Mouse (Mus musculus) kidney, postnatal 36 days (tissue): ENCODE results near the gene Sorbs2.

ENCODE experiments used
- DNase-seq, 2 experiments: peaks; one replicate each; pipeline ENCODE4 v3.0.0; 2021 to 2022; ENCODE audit warnings: mixed read lengths in 2 of 2

Sorbs2 gene

GRCm38 (mm10) chr8:45507634-45508321 lies at the start of gene Sorbs2:
Gene Sorbs2 (plus strand): TSS chr8:45507788.
- DNase-seq: no peak

DNA sequence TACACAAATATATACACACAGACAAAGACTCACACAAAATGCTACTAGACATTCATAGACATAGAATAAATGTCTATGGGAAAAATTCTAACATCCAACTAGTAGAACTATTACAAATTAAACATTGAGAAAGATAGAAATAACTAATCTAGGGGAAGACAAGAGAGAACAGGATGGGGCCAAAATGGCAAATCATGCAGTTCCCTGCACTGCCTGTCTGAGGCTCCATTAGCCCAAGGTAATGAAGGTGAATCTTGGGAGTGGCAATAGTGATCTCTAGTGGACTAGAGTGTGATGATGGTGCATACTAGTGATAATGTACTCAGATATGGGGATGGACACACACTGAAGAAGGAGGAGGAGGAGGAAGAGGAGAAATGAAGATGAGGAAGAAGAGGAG lies 49.7 kb upstream of the Sorbs2 start:
- DNase-seq: no peak

DNA sequence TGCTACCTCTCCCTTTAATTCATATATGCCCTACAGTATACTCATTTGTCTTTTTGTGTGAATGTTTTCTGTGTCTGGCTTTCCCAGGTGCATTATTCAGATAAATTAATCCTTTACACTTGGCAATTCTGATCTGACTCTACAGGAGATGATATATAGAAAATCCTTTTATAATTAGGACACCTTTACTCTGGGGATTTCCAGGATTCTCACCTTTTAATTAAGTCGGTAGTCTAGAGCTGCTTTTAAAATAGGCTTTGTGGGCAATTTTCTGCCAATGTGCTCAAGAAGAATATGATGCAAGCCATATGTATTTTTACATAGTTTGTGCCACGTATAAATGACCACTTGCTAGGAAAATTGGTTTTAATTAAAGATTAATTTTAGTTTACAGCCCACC lies 38.6 kb upstream of the Sorbs2 start:
- DNase-seq: no peak

DNA sequence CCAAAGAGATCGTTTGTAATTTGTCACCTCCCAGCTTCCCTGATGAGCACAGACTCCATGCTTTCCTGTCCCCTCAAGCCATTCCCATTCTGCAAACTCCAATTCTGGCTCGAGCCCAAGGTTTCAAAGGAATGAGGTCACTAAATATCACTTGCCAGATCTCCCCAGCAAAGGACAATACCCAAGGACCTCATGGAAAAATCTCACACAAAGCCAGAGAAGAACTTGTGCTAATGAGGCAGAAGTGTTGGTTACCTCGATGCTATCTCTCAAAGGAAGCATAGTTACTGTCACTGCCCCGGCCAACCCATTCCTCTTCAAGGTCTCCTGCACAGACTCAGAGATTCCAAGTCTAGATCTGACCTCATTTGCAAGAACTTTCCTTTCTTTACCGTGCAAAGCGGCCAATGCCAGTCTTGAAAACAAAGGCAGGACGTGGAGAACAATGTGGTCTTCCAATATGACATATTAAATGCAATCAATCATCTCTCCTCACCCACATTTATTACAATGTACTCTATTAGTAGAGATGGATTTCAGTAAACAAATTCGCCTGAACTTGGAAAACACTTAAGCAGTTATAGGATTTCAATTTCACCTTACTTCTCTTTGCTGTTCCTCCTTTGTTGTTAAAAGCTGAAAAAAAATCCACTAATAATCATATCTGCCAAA lies 37.9 kb upstream of the Sorbs2 start:
- peak; percentile 56 for DNase-seq

DNA sequence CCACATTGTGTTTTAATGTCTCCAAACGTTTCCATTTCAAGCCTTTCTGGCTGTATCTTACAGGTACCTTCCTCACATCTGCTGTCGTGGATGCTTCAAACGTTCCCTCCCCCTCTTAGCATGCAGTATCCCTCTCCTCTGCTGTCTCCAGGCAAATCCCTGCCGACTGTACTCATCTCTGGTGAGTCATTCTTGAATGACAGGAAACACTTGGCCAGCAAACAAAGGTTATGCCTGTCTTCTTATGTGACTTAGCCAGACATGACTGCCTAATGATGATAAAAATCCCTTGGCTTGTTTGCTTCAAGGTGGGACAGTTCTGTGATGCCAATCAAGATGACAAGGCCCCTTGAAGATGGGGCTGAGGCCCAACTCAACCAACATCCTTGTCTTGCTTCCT lies 26.7 kb upstream of the Sorbs2 start:
- DNase-seq: no peak

DNA sequence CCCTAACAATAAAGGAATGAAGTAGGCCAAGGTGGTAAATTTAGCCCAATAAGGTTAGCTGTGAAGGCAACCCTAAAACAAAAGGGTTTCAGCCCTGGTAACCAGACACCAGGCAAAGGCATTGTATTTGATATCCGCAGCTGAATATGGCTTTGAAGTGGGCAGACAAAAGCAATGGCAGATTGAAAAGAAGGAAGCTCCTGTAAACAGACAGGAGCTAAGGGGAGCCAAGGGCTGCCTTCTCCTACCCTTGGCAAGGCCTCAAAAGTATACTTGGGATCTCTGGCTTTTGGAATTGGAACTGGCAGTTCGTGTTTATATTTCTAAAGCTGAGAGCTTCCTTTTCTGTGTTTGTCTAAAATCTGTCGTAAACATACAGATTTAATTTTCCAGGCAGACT lies 21.3 kb upstream of the Sorbs2 start:
- DNase-seq: no peak

DNA sequence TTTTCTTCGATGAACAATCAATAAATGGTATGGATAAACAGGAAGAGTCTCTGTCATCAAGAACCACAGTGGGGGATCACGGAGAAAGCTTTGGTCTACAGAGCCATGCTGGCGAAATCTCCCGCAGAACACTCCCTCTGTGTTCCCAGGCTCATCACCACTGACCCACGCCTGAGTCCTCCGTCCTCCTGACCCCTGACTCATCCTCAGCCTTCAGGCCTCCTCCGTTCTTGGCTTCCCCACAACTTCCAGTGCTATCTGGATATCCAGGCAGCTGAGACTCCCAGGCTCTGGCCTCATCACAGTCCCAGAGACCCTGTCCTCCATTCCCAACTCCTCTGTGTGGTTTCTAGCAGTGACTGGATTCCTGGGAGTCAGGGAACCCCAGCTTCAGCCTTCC lies 3.6 kb upstream of the Sorbs2 start:
- no peak for DNase-seq

DNA sequence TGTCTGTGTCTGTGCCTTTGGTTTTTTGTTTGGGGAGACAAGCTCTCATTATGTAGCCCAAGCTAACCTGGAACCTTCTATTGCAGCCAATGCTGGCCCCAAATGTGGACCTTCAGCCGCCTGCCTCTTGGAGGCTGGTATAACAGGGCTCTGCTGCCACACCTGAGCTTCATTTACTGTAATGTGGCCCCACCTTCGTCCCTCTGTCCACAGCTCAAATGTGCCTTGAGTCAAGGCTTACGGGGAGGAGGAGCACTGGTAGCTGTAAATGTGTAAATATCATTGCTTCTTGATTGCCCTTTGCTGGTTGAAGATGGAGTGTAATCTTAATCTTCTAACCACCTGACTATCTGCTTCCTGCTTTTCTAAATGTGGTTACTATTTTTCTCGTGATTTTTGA lies 1.2 kb upstream of the Sorbs2 start:
- no peak for DNase-seq

- no peak for DNase-seq
These were observed 333 bp upstream of the Sorbs2 start for GRCm38 (mm10) chr8:45507277-45507633.

DNA sequence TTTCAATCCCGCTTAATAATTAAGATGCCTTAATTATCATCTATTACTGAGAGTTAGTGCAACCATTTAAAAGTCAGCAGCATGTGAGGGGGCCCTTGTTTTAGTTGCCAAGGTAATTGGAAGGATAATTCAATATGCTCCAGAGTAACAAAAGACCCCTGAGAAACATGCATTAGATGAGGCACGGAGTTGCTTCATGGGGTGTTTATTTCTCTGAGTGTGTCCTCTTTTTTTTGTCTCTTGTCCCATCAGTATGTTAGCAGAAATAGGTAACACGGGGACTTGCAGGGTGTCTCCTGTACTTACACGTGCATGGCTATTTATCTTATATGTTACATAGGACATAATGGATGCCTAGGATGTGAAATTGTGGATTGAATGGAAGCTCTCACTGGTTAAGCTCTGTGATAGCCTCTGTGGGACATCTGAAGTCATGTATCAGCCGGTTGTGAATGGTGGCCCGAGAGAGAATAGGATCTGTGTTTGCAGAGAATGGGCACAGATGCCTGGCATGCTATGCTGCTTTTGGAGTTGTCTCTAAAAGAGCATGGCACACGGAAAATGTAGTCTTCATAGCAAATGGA lies 1.0 kb downstream of the Sorbs2 start:
- no peak for DNase-seq

DNA sequence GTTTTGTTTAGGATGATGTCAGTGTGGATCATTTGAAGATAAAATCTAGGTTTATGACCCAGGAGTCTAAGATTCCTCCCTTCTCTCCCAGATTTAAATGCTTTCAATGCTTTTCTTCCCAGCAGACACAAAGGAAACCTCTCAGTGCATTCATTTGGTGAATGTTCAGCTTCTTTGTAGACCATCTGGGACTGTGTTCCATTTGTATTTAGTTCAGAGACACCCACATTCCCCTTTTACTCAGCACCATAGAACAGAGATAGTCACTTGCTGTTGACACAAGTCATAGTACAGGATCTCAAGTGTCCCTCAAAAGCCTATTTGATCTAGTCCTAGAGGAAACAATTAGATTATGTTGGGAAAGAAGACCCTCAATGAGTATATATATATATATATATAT lies 4.8 kb downstream of the Sorbs2 start:
- DNase-seq: no peak

DNA sequence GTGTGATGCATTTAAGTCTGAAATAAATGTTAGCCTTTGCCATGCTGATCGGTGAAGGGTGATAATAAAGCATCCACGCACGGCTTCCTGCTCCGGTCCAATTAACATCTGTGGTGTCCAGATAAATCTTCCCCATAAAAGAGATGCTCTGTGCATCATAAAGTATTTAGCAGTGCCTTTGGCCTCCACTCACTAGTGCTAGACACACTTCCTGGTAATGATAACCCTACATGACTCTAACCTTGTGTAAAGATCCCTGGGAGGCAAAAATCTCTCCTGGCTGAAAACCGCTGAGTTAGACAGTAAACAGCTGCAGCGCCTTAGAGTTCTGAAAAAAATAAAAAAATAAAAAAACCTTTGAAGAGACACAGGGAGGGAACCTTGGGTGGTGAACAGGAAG lies 14.0 kb downstream of the Sorbs2 start:
- peak in 1 of 2 experiments; percentile 4 for DNase-seq

DNA sequence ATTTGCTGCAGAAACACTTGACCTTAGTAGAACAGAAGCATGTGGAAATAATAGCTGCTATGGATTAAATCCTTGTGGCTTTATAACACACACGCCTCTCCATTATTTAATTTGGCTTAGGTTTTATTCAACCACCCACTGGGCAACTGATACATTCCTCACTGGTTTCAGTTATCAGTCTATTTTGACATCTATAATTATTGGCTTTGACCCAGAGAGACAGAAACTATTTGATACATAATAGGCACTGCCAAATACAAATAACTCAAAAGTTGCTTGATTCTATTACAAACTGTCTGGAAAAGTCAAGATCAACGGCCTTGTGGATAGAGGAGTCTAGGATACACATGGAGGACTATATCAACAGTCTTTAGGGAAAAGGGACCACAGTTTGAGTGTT lies 20.1 kb downstream of the Sorbs2 start:
- DNase-seq: no peak

DNA sequence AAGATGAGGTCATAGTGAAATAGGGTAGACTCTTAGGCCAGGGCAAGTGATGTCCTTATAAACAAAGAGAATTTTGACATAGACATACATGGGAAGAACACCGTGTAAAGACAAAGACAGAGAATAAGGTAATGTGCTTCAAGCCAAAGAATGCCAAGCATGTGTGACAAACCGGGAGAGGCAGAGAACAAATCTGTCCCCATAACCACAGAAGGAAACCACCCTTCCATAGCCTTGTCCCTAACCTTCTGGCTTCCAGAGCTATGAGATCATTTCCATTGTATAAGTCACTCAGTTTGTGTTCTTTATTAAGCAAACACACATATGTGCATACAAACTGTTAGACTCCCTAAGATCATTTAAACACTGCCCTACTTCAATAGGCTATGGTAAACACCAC lies 21.3 kb downstream of the Sorbs2 start:
- no peak for DNase-seq

- no peak for DNase-seq
These were observed 29.0 kb downstream of the Sorbs2 start for GRCm38 (mm10) chr8:45536578-45536977.

DNA sequence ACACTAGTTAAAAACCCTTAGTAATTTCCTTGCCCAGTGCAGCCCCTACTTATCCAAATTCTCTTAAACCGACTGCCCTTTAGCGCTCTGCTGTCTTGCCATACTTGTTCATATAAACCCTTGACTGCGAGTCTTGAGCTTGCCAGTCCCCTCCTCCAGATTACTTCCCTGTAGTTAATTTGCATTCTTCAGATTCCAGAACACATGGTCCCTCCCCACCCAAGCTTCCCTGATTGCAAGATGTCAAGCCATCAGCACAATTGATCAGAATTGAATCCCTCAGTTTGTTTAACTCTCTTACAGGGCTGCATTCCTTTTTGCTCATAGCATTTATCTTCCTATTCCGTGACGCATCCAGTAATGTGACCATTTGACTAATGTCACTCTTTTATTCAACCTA lies 32.9 kb downstream of the Sorbs2 start:
- DNase-seq: no peak

GRCm38 (mm10) chr8:45552175-45552574 lies 44.6 kb downstream of the Sorbs2 start:
- DNase-seq: no peak

- no peak for DNase-seq
These were observed 47.0 kb downstream of the Sorbs2 start for GRCm38 (mm10) chr8:45554627-45555026.

DNA sequence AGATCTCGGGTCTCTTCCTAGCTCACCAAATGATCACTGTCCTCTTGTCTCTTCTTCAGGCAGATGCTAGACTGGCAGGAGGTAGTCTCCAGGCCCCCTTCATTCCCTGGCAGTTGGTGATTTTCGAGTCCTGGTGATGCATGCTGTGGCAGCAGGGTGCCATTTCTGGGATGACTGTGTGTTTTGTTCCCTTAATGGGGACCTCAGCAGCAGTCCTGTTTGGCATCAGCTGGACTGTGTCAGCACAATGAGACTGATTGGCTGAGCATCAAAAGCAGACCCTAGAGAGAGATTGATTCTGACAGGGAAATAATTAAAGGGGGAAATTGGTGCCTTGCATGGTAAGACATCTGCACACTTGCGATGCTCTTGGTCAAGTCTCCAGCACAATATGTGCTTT lies 50.3 kb downstream of the Sorbs2 start:
- DNase-seq: no peak

DNA sequence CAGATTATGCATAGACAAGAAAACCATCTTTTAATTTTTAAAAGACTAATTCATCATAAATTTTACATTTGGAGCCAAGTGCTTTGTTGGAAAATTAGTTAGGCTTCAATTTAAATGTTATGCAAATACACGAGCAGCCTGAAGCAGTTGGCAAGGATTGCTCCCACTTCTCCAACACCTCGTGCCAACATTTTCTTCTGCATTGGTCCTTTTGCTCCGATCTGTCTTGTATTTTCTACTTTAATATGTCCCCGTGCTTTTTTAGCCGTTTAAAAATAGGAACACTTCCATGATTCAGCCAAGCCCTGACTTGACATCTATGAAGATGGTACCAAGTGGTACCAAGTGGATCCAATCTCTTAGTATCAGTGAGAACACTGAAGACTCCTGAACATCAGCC lies 50.8 kb downstream of the Sorbs2 start:
- no peak for DNase-seq

- no peak for DNase-seq
These were observed 51.7 kb downstream of the Sorbs2 start for GRCm38 (mm10) chr8:45559176-45559820.

- no peak for DNase-seq
These were observed 57.6 kb downstream of the Sorbs2 start for GRCm38 (mm10) chr8:45565189-45565588.

DNA sequence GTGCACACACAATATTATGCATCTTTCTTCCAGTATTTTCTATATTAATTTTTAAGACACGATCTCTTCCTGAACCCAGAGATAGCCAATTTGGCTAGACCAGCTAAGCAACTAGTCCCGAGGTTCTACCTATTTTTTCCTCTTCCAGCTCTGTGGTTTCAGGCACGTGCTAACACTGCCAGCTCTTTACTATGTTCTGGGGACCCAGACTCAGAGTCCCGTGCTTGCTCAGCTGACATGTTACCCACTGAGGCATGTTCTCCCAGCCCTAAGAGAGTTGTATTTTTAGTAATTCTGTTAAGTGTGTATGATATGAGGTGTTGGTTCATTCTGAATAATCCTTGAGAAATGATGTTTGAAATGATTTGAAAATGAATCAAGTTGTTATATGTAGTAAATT lies 62.5 kb downstream of the Sorbs2 start:
- DNase-seq: no peak
